Mouse (Mus musculus) olfactory bulb, adult 2 months (tissue): ENCODE results near the gene H2afj.

ENCODE experiments used
- CTCF ChIP-seq: fragments of 200-500 bp; IDR thresholded peaks from 2 replicates; pipeline ENCODE4 v1.5.1; 2012; ENCODE audit warnings: low read depth, mild to moderate bottlenecking, low read length, moderate library complexity; ENCODE audit not compliant: insufficient read depth
- POLR2A ChIP-seq: fragments of 200-500 bp; IDR thresholded peaks from 2 replicates; pipeline ENCODE4 v1.6.1; 2012; ENCODE audit warnings: mild to moderate bottlenecking, low read depth, low read length, moderate library complexity; ENCODE audit not compliant: insufficient read depth

DNA sequence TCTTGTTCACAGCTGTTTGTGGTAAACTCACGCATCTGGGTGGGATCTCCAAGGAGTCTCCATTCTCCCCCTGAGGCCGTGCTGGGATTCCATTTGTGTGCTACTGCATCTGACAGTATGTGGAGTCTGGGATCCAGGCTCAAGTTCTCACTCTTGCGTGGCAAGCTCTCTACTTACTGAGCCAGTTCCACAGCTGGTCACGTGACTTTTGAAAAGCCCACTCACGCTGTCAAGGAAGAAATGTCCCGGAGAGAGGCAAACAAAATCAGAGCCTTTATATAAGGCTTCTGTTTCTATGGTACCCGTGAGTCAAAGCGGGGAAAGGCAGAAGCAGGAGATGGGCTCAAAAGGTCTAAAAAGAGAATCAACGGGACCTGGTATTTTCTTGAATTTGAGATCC, 25.3 kb upstream of the H2afj start:
- no peak for TF ChIP-seq CTCF
- no peak for TF ChIP-seq POLR2A
